Mouse (Mus musculus) ES-Bruce4 (cell line): ENCODE data around the gene Prrc2a.

ENCODE experiments used
- CTCF ChIP-seq: IDR thresholded peaks from one replicate; pipeline ENCODE4 v1.8.1; 2011; ENCODE audit warnings: low read depth, low read length
- POLR2A ChIP-seq: IDR thresholded peaks from one replicate; pipeline ENCODE4 v1.8.1; 2011; ENCODE audit warnings: low read length; ENCODE audit not compliant: insufficient read depth

- TF ChIP-seq CTCF (no peak), POLR2A (no peak)
Observed at GRCm38 (mm10) chr17:35157254-35157653, 7.4 kb downstream of the Prrc2a start.
